Mouse (Mus musculus): ENCODE results near the gene Arl13a. TPM values are rescaled to one million over a fixed set of nuclear protein-coding genes. Genes with fewer than 3 reads are reported as not detected.

The Arl13a gene
- polyA plus RNA-seq, 1 experiment from 2014 or later: not detected

GRCm38 (mm10) chrX:134170584-134170983, 16.7 kb upstream of the Arl13a start:
- H3K4me1 ChIP-seq (ENCODE audit: control insufficient read depth, insufficient read depth, low read length): no peaks in the 10 kb centered on the region
- H3K9ac ChIP-seq (ENCODE audit: low read depth, low read length): no peak overlapping the region
- WGBS: 92% methylated on average over 1 of the region's 1 CpGs
- no peak overlapping the region for H3K4me2 ChIP-seq (replicated peaks; ENCODE audit: low read depth, low read length)
- no peaks in the 10 kb centered on the region for H3K27me3 ChIP-seq (ENCODE audit: control insufficient read depth, insufficient read depth, low read length)
- no peak for ATAC-seq (ENCODE audit: low FRiP score, low TSS enrichment)
- H3K36me3 ChIP-seq (ENCODE audit: control insufficient read depth, insufficient read depth, low read length): no peaks in the 10 kb centered on the region
- no peak overlapping the region for H3K27ac ChIP-seq (ENCODE audit: low read depth, low read length)
- H3K4me3 ChIP-seq (ENCODE audit: low read length): no peak overlapping the region
- no peaks in the 10 kb centered on the region for H3K9me3 ChIP-seq (ENCODE audit: control insufficient read depth, low read length)

GRCm38 (mm10) chrX:134174699-134175098, 12.6 kb upstream of the Arl13a start:
- Histone ChIP-seq H3K4me3 (ENCODE audit: low read length) (no peak overlapping the region), H3K27me3 (ENCODE audit: control insufficient read depth, insufficient read depth, low read length) (no peaks in the 10 kb centered on the region), H3K4me2 (replicated peaks; ENCODE audit: low read depth, low read length) (no peak overlapping the region), H3K36me3 (ENCODE audit: control insufficient read depth, insufficient read depth, low read length) (no peaks in the 10 kb centered on the region), H3K27ac (ENCODE audit: low read depth, low read length) (no peak overlapping the region), H3K9me3 (ENCODE audit: control insufficient read depth, low read length) (no peaks in the 10 kb centered on the region), H3K4me1 (ENCODE audit: control insufficient read depth, insufficient read depth, low read length) (no peaks in the 10 kb centered on the region), H3K9ac (ENCODE audit: low read depth, low read length) (no peak overlapping the region)
- WGBS: 90% methylated on average over 1 of the region's 1 CpGs
- ATAC-seq (ENCODE audit: low FRiP score, low TSS enrichment): no peak

- Histone ChIP-seq H3K9ac (ENCODE audit: low read depth, low read length) (no peak overlapping the region), H3K36me3 (ENCODE audit: control insufficient read depth, insufficient read depth, low read length) (no peaks in the 10 kb centered on the region), H3K27ac (ENCODE audit: low read depth, low read length) (no peak overlapping the region), H3K9me3 (ENCODE audit: control insufficient read depth, low read length) (no peaks in the 10 kb centered on the region), H3K27me3 (ENCODE audit: control insufficient read depth, insufficient read depth, low read length) (no peaks in the 10 kb centered on the region), H3K4me1 (ENCODE audit: control insufficient read depth, insufficient read depth, low read length) (no peaks in the 10 kb centered on the region), H3K4me3 (ENCODE audit: low read length) (no peak overlapping the region), H3K4me2 (replicated peaks; ENCODE audit: low read depth, low read length) (no peak overlapping the region)
- no peak for ATAC-seq (ENCODE audit: low FRiP score, low TSS enrichment)
- WGBS: 73% methylated on average over 2 of the region's 2 CpGs
Observed at GRCm38 (mm10) chrX:134208491-134208890, 21.2 kb downstream of the Arl13a start.

- Histone ChIP-seq H3K9me3 (ENCODE audit: control insufficient read depth, low read length) (no peaks in the 10 kb centered on the region), H3K4me3 (ENCODE audit: low read length) (no peak overlapping the region), H3K4me1 (ENCODE audit: control insufficient read depth, insufficient read depth, low read length) (no peaks in the 10 kb centered on the region), H3K27me3 (ENCODE audit: control insufficient read depth, insufficient read depth, low read length) (no peaks in the 10 kb centered on the region), H3K27ac (ENCODE audit: low read depth, low read length) (no peak overlapping the region), H3K9ac (ENCODE audit: low read depth, low read length) (no peak overlapping the region), H3K36me3 (ENCODE audit: control insufficient read depth, insufficient read depth, low read length) (no peaks in the 10 kb centered on the region), H3K4me2 (replicated peaks; ENCODE audit: low read depth, low read length) (no peak overlapping the region)
- WGBS: 88% methylated on average over 7 of the region's 7 CpGs
- ATAC-seq (ENCODE audit: low FRiP score, low TSS enrichment): no peak
Observed at GRCm38 (mm10) chrX:134211151-134211642, 23.9 kb downstream of the Arl13a start.

GRCm38 (mm10) chrX:134218161-134218560, 30.9 kb downstream of the Arl13a start:
- no peaks in the 10 kb centered on the region for H3K4me1 ChIP-seq (ENCODE audit: control insufficient read depth, insufficient read depth, low read length)
- H3K27ac ChIP-seq (ENCODE audit: low read depth, low read length): no peak overlapping the region
- H3K4me3 ChIP-seq (ENCODE audit: low read length): no peak overlapping the region
- H3K9ac ChIP-seq (ENCODE audit: low read depth, low read length): no peak overlapping the region
- no peaks in the 10 kb centered on the region for H3K27me3 ChIP-seq (ENCODE audit: control insufficient read depth, insufficient read depth, low read length)
- WGBS: 79% methylated on average over 4 of the region's 4 CpGs
- H3K36me3 ChIP-seq (ENCODE audit: control insufficient read depth, insufficient read depth, low read length): no peaks in the 10 kb centered on the region
- no peak for ATAC-seq (ENCODE audit: low FRiP score, low TSS enrichment)
- H3K4me2 ChIP-seq (replicated peaks; ENCODE audit: low read depth, low read length): no peak overlapping the region
- no peaks in the 10 kb centered on the region for H3K9me3 ChIP-seq (ENCODE audit: control insufficient read depth, low read length)

- H3K4me3 ChIP-seq (ENCODE audit: low read length): no peak overlapping the region
- no peaks in the 10 kb centered on the region for H3K9me3 ChIP-seq (ENCODE audit: control insufficient read depth, low read length)
- no peak overlapping the region for H3K27ac ChIP-seq (ENCODE audit: low read depth, low read length)
- no peak for ATAC-seq (ENCODE audit: low FRiP score, low TSS enrichment)
- no peaks in the 10 kb centered on the region for H3K27me3 ChIP-seq (ENCODE audit: control insufficient read depth, insufficient read depth, low read length)
- H3K36me3 ChIP-seq (ENCODE audit: control insufficient read depth, insufficient read depth, low read length): no peaks in the 10 kb centered on the region
- no peak overlapping the region for H3K9ac ChIP-seq (ENCODE audit: low read depth, low read length)
- WGBS: 65% methylated on average over 3 of the region's 3 CpGs
- no peak overlapping the region for H3K4me2 ChIP-seq (replicated peaks; ENCODE audit: low read depth, low read length)
- no peaks in the 10 kb centered on the region for H3K4me1 ChIP-seq (ENCODE audit: control insufficient read depth, insufficient read depth, low read length)
Observed at GRCm38 (mm10) chrX:134220618-134221017, 33.3 kb downstream of the Arl13a start.

- Histone ChIP-seq H3K36me3 (ENCODE audit: control insufficient read depth, insufficient read depth, low read length) (no peaks in the 10 kb centered on the region), H3K27me3 (ENCODE audit: control insufficient read depth, insufficient read depth, low read length) (no peaks in the 10 kb centered on the region), H3K9ac (ENCODE audit: low read depth, low read length) (no peak within 1 kb of the TSS), H3K4me1 (ENCODE audit: control insufficient read depth, insufficient read depth, low read length) (no peaks in the 10 kb centered on the region), H3K9me3 (ENCODE audit: control insufficient read depth, low read length) (no peaks in the 10 kb centered on the region), H3K4me2 (replicated peaks; ENCODE audit: low read depth, low read length) (no peak within 1 kb of the TSS), H3K4me3 (ENCODE audit: low read length) (no peak within 1 kb of the TSS), H3K27ac (ENCODE audit: low read depth, low read length) (no peak within 1 kb of the TSS)
- 61% methylated on average over 4 of the region's 4 CpGs for WGBS
- ATAC-seq (ENCODE audit: low FRiP score, low TSS enrichment): no peak
Observed at GRCm38 (mm10) chrX:134221856-134222255, 34.6 kb downstream of the Arl13a start, which contains the start of gene Nox1. Gene Nox1, minus strand, starts transcription at chrX:134221956.

GRCm38 (mm10) chrX:134233048-134233447, 45.7 kb downstream of the Arl13a start:
- no peak overlapping the region for H3K27ac ChIP-seq (ENCODE audit: low read depth, low read length)
- no peaks in the 10 kb centered on the region for H3K4me1 ChIP-seq (ENCODE audit: control insufficient read depth, insufficient read depth, low read length)
- no peak for ATAC-seq (ENCODE audit: low FRiP score, low TSS enrichment)

GRCm38 (mm10) chrX:134238266-134238665, 51.0 kb downstream of the Arl13a start:
- 94% methylated on average over 10 of the region's 10 CpGs for WGBS
- H3K36me3 ChIP-seq (ENCODE audit: control insufficient read depth, insufficient read depth, low read length): no peaks in the 10 kb centered on the region; the same call in 1 of the 2 replicates
- H3K4me1 ChIP-seq (ENCODE audit: control insufficient read depth, insufficient read depth, low read length): no peaks in the 10 kb centered on the region
- H3K9me3 ChIP-seq (ENCODE audit: control insufficient read depth, low read length): no peaks in the 10 kb centered on the region
- H3K4me2 ChIP-seq (replicated peaks; ENCODE audit: low read depth, low read length): no peak overlapping the region
- no peaks in the 10 kb centered on the region for H3K27me3 ChIP-seq (ENCODE audit: control insufficient read depth, insufficient read depth, low read length)
- no peak overlapping the region for H3K9ac ChIP-seq (ENCODE audit: low read depth, low read length)
- no peak overlapping the region for H3K4me3 ChIP-seq (ENCODE audit: low read length)
- ATAC-seq (ENCODE audit: low FRiP score, low TSS enrichment): no peak
- no peak overlapping the region for H3K27ac ChIP-seq (ENCODE audit: low read depth, low read length)

More at GRCm38 (mm10) chrX:134233048-134233447, 45.7 kb downstream of the Arl13a start:
- Histone ChIP-seq H3K36me3 (ENCODE audit: control insufficient read depth, insufficient read depth, low read length) (no peaks in the 10 kb centered on the region), H3K9ac (ENCODE audit: low read depth, low read length) (no peak overlapping the region), H3K9me3 (ENCODE audit: control insufficient read depth, low read length) (no peaks in the 10 kb centered on the region), H3K4me2 (replicated peaks; ENCODE audit: low read depth, low read length) (no peak overlapping the region), H3K4me3 (ENCODE audit: low read length) (no peak overlapping the region), H3K27me3 (ENCODE audit: control insufficient read depth, insufficient read depth, low read length) (no peaks in the 10 kb centered on the region)
- 93% methylated on average over 1 of the region's 1 CpGs for WGBS

Data from kidney, embryonic 14.5 days (tissue).